Mouse (Mus musculus): ENCODE results near the gene A630001G21Rik. TPM values are rescaled to one million over a fixed set of nuclear protein-coding genes. Genes with fewer than 3 reads are reported as not detected.

Gene A630001G21Rik
- total RNA-seq, 2 experiments from 2014 or later: 0.65 to 0.82 TPM

Small RNAs within 50 kb of the gene (microRNA-seq; reads per million reads assigned to microRNA genes)
- 0 reads per million in 2 experiments for gene Gm25472
- 0 to 0.38 reads per million in 2 experiments for gene Mir8096

Other genes starting within 250 kb of the A630001G21Rik start
- gene G530012D18Rik, start 203.0 kb downstream of the A630001G21Rik start, total RNA-seq (2021): not detected
- gene Sp110, start 179.8 kb downstream of the A630001G21Rik start, total RNA-seq (2021): 1 to 10 TPM; 2.8 to 4.3 TPM
- 1 to 10 TPM; 3.3 to 4.0 TPM for gene Sp140, start 178.3 kb downstream of the A630001G21Rik start, total RNA-seq (2021)
- 10 to 100 TPM; 19.6 to 20.4 TPM for gene Sp100, start 128.7 kb downstream of the A630001G21Rik start, total RNA-seq (2021)
- 100 to 1,000 TPM; 118 to 119 TPM for gene Cab39, start 14.8 kb upstream of the A630001G21Rik start, total RNA-seq (2021)
- gene Itm2c, start 115.6 kb upstream of the A630001G21Rik start, total RNA-seq (2021): 10 to 100 TPM; 57.1 to 65.4 TPM
- not detected for gene 4933407L21Rik, start 149.8 kb upstream of the A630001G21Rik start, total RNA-seq (2021)
- under 1 TPM in 1 of 2 experiments, not detected in 1; 0.10 TPM for gene Gpr55, start 182.4 kb upstream of the A630001G21Rik start, total RNA-seq (2021)
- not detected for gene Spata3, start 238.2 kb upstream of the A630001G21Rik start, total RNA-seq (2021)